Comparison of ENCODE assay signal across 20 mouse cellular contexts in the genomic region with DNA sequence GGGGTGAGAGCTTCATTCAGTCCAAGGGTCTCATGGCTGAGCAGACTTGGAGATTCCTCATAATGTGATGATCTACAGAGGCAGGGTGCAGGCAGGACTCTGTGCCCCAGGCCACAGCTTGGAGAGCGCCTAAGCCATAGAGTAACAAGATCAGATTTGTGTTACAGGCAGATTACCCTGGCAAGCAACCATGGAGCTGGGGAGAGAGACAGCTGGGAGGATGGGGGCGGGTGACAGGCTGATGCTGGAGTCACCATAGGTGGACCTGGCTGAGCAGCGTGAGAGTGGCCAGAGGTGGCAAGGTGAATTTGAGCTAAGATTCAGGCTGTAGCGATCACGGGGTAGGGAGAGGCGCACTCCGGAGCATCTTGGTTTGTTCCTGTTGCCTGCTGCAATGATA. TPM values are rescaled to one million over a fixed set of nuclear protein-coding genes. Genes with fewer than 3 reads are reported as not detected.
DNase-seq lines count a peak whose midpoint lies in the region; ATAC-seq lines count a peak whose summit lies in the region.
"Had no signal": no experiment of that assay in that cellular context is flagged by ENCODE, and none has a peak within 500 bp of the region (broad histone marks: within the 10 kb centered on the region; RNA-seq: fewer than 3 reads in every experiment).

No protein-coding gene starts in this region.

- H3K27me3 ChIP-seq in heart, embryonic 10.5 days (ENCODE audit: insufficient read depth, poor library complexity, severe bottlenecking) = no peaks in the 10 kb centered on the region
- H3K27me3 ChIP-seq in intestine, embryonic 14.5 days (replicated peaks; ENCODE audit: control insufficient read depth, insufficient read depth, low read length) = no peaks in the 10 kb centered on the region
- no peaks in the 10 kb centered on the region for H3K27me3 ChIP-seq in intestine, embryonic 15.5 days (replicated peaks)
- H3K27me3 ChIP-seq: midbrain, embryonic 15.5 days; neural tube, embryonic 12.5 days had no signal

- intact Hi-C loops in heart, postnatal 10 days (cut with DNase I) = no loop called here

- peaks cover 57% of the 10 kb centered on the region for H3K4me1 ChIP-seq in heart, embryonic 10.5 days
- peaks cover 29% of the 10 kb centered on the region for H3K4me1 ChIP-seq in intestine, embryonic 14.5 days (replicated peaks; ENCODE audit: control insufficient read depth, insufficient read depth, low read length)
- peaks cover 25% of the 10 kb centered on the region for H3K4me1 ChIP-seq in intestine, embryonic 15.5 days (replicated peaks)

- H3K4me2 ChIP-seq in intestine, embryonic 14.5 days (ENCODE audit: low read length) = no peak overlapping the region
- H3K4me2 ChIP-seq in intestine, embryonic 15.5 days (replicated peaks) = no peak overlapping the region
- H3K4me2 ChIP-seq: midbrain, embryonic 15.5 days; neural tube, embryonic 12.5 days had no signal

- peak overlapping the region; percentile 91; the same call in 1 of the 2 replicates for H3K27ac ChIP-seq in heart, embryonic 10.5 days
- no peak overlapping the region for H3K27ac ChIP-seq in intestine, embryonic 14.5 days (ENCODE audit: low read depth)
- no peak overlapping the region for H3K27ac ChIP-seq in intestine, embryonic 15.5 days
- H3K27ac ChIP-seq: midbrain, embryonic 15.5 days; neural tube, embryonic 12.5 days had no signal

- H3K9ac ChIP-seq in intestine, embryonic 14.5 days (ENCODE audit: low read length) = no peak overlapping the region
- no peak overlapping the region for H3K9ac ChIP-seq in intestine, embryonic 15.5 days
- H3K9ac ChIP-seq: midbrain, embryonic 15.5 days; neural tube, embryonic 12.5 days had no signal

- ATAC-seq in intestine, embryonic 14.5 days (replicated peaks; ENCODE audit: low FRiP score, low TSS enrichment, low read depth) = no peak
- no peak for ATAC-seq in intestine, embryonic 15.5 days
- ATAC-seq: forebrain, embryonic 16.5 days; hindbrain, embryonic 16.5 days; intestine, postnatal 0 days; midbrain, embryonic 15.5 days had no signal

- WGBS in heart, embryonic 10.5 days = 85% methylated on average over 7 of the region's 7 CpGs
- WGBS in intestine, embryonic 14.5 days = 95% methylated on average over 7 of the region's 7 CpGs
- WGBS in intestine, embryonic 15.5 days = 90% methylated on average over 7 of the region's 7 CpGs

- 0 out of 2 replicates have a peak overlapping the region, but pooled peaks have one; percentile 47 for H3K4me3 ChIP-seq in heart, embryonic 10.5 days
- H3K4me3 ChIP-seq in intestine, embryonic 14.5 days (ENCODE audit: low read depth, low read length) = no peak overlapping the region
- no peak overlapping the region for H3K4me3 ChIP-seq in intestine, embryonic 15.5 days (replicated peaks)
- H3K4me3 ChIP-seq: midbrain, embryonic 15.5 days; neural tube, embryonic 12.5 days had no signal

- H3K9me3 ChIP-seq in heart, embryonic 10.5 days = no peaks in the 10 kb centered on the region
- no peaks in the 10 kb centered on the region for H3K9me3 ChIP-seq in intestine, embryonic 14.5 days (ENCODE audit: control insufficient read depth, low read length)
- no peaks in the 10 kb centered on the region for H3K9me3 ChIP-seq in intestine, embryonic 15.5 days
- H3K9me3 ChIP-seq: midbrain, embryonic 15.5 days; neural tube, embryonic 12.5 days had no signal

- H3K36me3 ChIP-seq in heart, embryonic 10.5 days = peaks cover 76% of the 10 kb centered on the region
- peaks cover 72% of the 10 kb centered on the region for H3K36me3 ChIP-seq in intestine, embryonic 14.5 days (ENCODE audit: control insufficient read depth, insufficient read depth, low read length)
- peaks cover 50% of the 10 kb centered on the region for H3K36me3 ChIP-seq in intestine, embryonic 15.5 days

- no peak for DNase-seq in heart, embryonic 10.5 days (ENCODE audit: low spot score)
- DNase-seq in heart, postnatal 10 days = no peak
- DNase-seq in intestine, embryonic 14.5 days (ENCODE audit: low spot score) = peak; percentile 48
- DNase-seq in brain, adult 2 months (ENCODE audit: low read depth, low spot score) = peak; percentile 45
- peak; percentile 56 for DNase-seq in skeletal muscle tissue, adult 2 months (ENCODE audit: low read depth, low spot score)
- DNase-seq in spleen, postnatal 14 days (ENCODE audit: low spot score in 2 of 2) = no peak
- DNase-seq: adrenal gland, postnatal 14 days; cerebellum, adult 9-10 months; kidney, postnatal 4 days; layer of hippocampus, adult 9-11 months; left cerebral cortex, postnatal 4 days; lung, postnatal 4 days; right cerebral cortex, postnatal 14 days; thymus, postnatal 25 days had no signal

RNA-seq across cellular contexts. Expression of gene Mllt6, which starts 4.9 kb away (rescaled TPM):
- polyA plus RNA-seq in heart, embryonic 10.5 days (2016; fragmentation: Nextera tagmentation; extraction: Ambion mirVana) = 1.7 and 2.2 TPM in 2 replicates
- 10 to 100 TPM; 55.8 to 61.7 TPM for total RNA-seq in heart, postnatal 10 days (2021)
- 4.6 and 4.8 TPM in 2 replicates for polyA plus RNA-seq in intestine, embryonic 14.5 days (2014; fragmentation: Nextera tagmentation; extraction: Ambion mirVana)
- 1.9 and 2.4 TPM in 2 replicates for polyA plus RNA-seq in intestine, embryonic 15.5 days (2015; fragmentation: Nextera tagmentation; extraction: Ambion mirVana)

RNA-seq across cellular contexts. Expression of gene Cisd3, which starts 17.5 kb away (rescaled TPM):
- 49.8 and 52.8 TPM in 2 replicates for polyA plus RNA-seq in heart, embryonic 10.5 days (2016; fragmentation: Nextera tagmentation; extraction: Ambion mirVana)
- 100 to 1,000 TPM; 120 TPM for total RNA-seq in heart, postnatal 10 days (2021)
- 41.2 and 47.9 TPM in 2 replicates for polyA plus RNA-seq in intestine, embryonic 14.5 days (2014; fragmentation: Nextera tagmentation; extraction: Ambion mirVana)
- polyA plus RNA-seq in intestine, embryonic 15.5 days (2015; fragmentation: Nextera tagmentation; extraction: Ambion mirVana) = 79.9 and 93.0 TPM in 2 replicates

RNA-seq across cellular contexts. Expression of gene Pcgf2, which starts 32.1 kb away (rescaled TPM):
- polyA plus RNA-seq in heart, embryonic 10.5 days (2016; fragmentation: Nextera tagmentation; extraction: Ambion mirVana) = 9.7 and 13.5 TPM in 2 replicates
- total RNA-seq in heart, postnatal 10 days (2021) = 10 to 100 TPM; 21.4 to 21.7 TPM
- 19.2 and 19.7 TPM in 2 replicates for polyA plus RNA-seq in intestine, embryonic 14.5 days (2014; fragmentation: Nextera tagmentation; extraction: Ambion mirVana)
- polyA plus RNA-seq in intestine, embryonic 15.5 days (2015; fragmentation: Nextera tagmentation; extraction: Ambion mirVana) = 12.7 and 12.8 TPM in 2 replicates

RNA-seq across cellular contexts. Expression of gene Psmb3, which starts 35.0 kb away (rescaled TPM):
- 517 and 557 TPM in 2 replicates for polyA plus RNA-seq in heart, embryonic 10.5 days (2016; fragmentation: Nextera tagmentation; extraction: Ambion mirVana)
- 100 to 1,000 TPM; 184 to 186 TPM for total RNA-seq in heart, postnatal 10 days (2021)
- 473 and 491 TPM in 2 replicates for polyA plus RNA-seq in intestine, embryonic 14.5 days (2014; fragmentation: Nextera tagmentation; extraction: Ambion mirVana)
- polyA plus RNA-seq in intestine, embryonic 15.5 days (2015; fragmentation: Nextera tagmentation; extraction: Ambion mirVana) = 426 and 480 TPM in 2 replicates

RNA-seq across cellular contexts. Expression of gene Epop, which starts 38.7 kb away (rescaled TPM):
- polyA plus RNA-seq in heart, embryonic 10.5 days (2016; fragmentation: Nextera tagmentation; extraction: Ambion mirVana) = 1.9 and 8.5 TPM in 2 replicates
- total RNA-seq in heart, postnatal 10 days (2021) = 1 to 10 TPM in 1 of 2 experiments, under 1 TPM in 1; 0.57 to 1.0 TPM
- polyA plus RNA-seq in intestine, embryonic 14.5 days (2014; fragmentation: Nextera tagmentation; extraction: Ambion mirVana) = 3.1 and 3.6 TPM in 2 replicates
- polyA plus RNA-seq in intestine, embryonic 15.5 days (2015; fragmentation: Nextera tagmentation; extraction: Ambion mirVana) = 2.7 and 3.7 TPM in 2 replicates

Comparison
In these comparisons a context has a peak if more than half of its experiments do, and no peak if none do; other contexts are left out.
1. DNase-seq: peak in intestine, embryonic 14.5 days (single experiment), brain, adult 2 months (single experiment) and skeletal muscle tissue, adult 2 months (single experiment); none in heart, embryonic 10.5 days (single experiment), heart, postnatal 10 days (0 of 2) and spleen, postnatal 14 days (0 of 2).